Mouse (Mus musculus) 3134 (cell line): ENCODE results near the gene Gbp3.

Experiments
- DNase-seq: peaks from one replicate; pipeline ENCODE4 v3.0.0-alpha.2; 2011; ENCODE audit warnings: low spot score; ENCODE audit not compliant: insufficient read length; ENCODE audit errors: extremely low read depth

The Gbp3 gene

GRCm38 (mm10) chr3:142587386-142587785, 27.6 kb downstream of the Gbp3 start:
- DNase-seq = no peak

GRCm38 (mm10) chr3:142588888-142589287, 29.1 kb downstream of the Gbp3 start:
- DNase-seq = no peak

GRCm38 (mm10) chr3:142590431-142591067, 30.7 kb downstream of the Gbp3 start:
- DNase-seq = no peak

GRCm38 (mm10) chr3:142594547-142594946, 34.7 kb downstream of the Gbp3 start, which contains the start of gene Gbp2b:
Gbp2b (plus strand) TSS chr3:142594847.
- DNase-seq = no peak

- no peak for DNase-seq
Measured at GRCm38 (mm10) chr3:142597923-142598322, 38.1 kb downstream of the Gbp3 start.

GRCm38 (mm10) chr3:142601675-142602074, 41.8 kb downstream of the Gbp3 start:
- no peak for DNase-seq

GRCm38 (mm10) chr3:142618658-142619057, 58.8 kb downstream of the Gbp3 start:
- DNase-seq = no peak

GRCm38 (mm10) chr3:142619606-142620005, 59.8 kb downstream of the Gbp3 start:
- DNase-seq = peak; percentile 23

- peak; percentile 75 for DNase-seq
Measured at GRCm38 (mm10) chr3:142620111-142620955, 60.5 kb downstream of the Gbp3 start, which contains the start of gene Gbp2. Gbp2 (plus strand) TSS chr3:142620602.

GRCm38 (mm10) chr3:142620956-142621562, 61.2 kb downstream of the Gbp3 start:
- DNase-seq = peak; percentile 44
